Mouse (Mus musculus): Measurements from ENCODE around the gene Cfc1. TPM values are rescaled to one million over a fixed set of nuclear protein-coding genes. Genes with fewer than 3 reads are reported as not detected.
"Not testable (repeated sequence)": the region's sequence is repeated elsewhere in the genome, so short reads cannot be mapped to it uniquely, and the experiment has no call there.

The Cfc1 gene
- polyA plus RNA-seq, 1 experiment, result 0.26 TPM

- Histone ChIP-seq H3K4me3 (replicated peaks; ENCODE audit: insufficient read depth, low read depth, low read length) (no peak overlapping the region), H3K27me3 (ENCODE audit: control insufficient read depth, insufficient read depth, low read length) (no peaks in the 10 kb centered on the region), H3K4me1 (ENCODE audit: control insufficient read depth, insufficient read depth, low read length) (peaks cover 22% of the 10 kb centered on the region), H3K27ac (ENCODE audit: insufficient read depth, low read length) (peak overlapping the region; percentile 83)
- 10% methylated on average over 3 of the region's 3 CpGs for WGBS
- DNase-seq, result peak; percentile 82 to 90
- TF ChIP-seq CTCF (IDR thresholded peaks at IDR 0.05; ENCODE audit: borderline replicate concordance, insufficient read depth, low read depth, low read length), result no peak
- no peak for TF ChIP-seq POLR2A (IDR thresholded peaks at IDR 0.05; ENCODE audit: borderline replicate concordance, insufficient read depth, low read length)
Measured at GRCm38 (mm10) chr1:34522850-34523244, 12.6 kb upstream of the Cfc1 start.

GRCm38 (mm10) chr1:34523647-34524046 is 11.8 kb upstream of the Cfc1 start:
- H3K27ac ChIP-seq (ENCODE audit: insufficient read depth, low read length), result peak overlapping the region; percentile 83; the same call in 1 of the 2 replicates
- no peak for TF ChIP-seq POLR2A (IDR thresholded peaks at IDR 0.05; ENCODE audit: borderline replicate concordance, insufficient read depth, low read length)
- WGBS, result 11% methylated on average over 3 of the region's 3 CpGs
- peak; percentile 45 to 52 for DNase-seq
- H3K27me3 ChIP-seq (ENCODE audit: control insufficient read depth, insufficient read depth, low read length), result no peaks in the 10 kb centered on the region
- H3K4me3 ChIP-seq (replicated peaks; ENCODE audit: insufficient read depth, low read depth, low read length), result no peak overlapping the region
- H3K4me1 ChIP-seq (ENCODE audit: control insufficient read depth, insufficient read depth, low read length), result peaks cover 22% of the 10 kb centered on the region

DNA sequence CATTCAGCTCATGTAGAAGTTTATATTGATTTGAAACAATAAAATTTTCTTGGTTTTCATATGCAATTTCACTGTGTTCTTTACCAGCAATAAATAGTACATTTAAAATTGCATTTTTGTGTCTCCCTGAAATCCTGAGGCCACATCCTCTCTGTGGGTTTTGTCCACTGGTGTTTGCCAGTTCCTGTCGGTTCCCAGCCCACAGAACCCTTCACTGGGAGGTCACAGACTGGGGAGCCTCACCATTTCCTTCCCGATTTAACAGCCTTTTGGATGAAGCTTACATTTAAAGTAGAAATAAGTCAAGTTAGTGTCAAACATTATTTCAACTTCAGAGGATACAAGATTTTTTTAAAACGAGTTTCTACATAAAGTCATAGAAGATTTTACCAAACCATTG is 874 bp upstream of the Cfc1 start:
- DNase-seq; H3K4me1 ChIP-seq (ENCODE audit: control insufficient read depth, insufficient read depth, low read length); H3K27me3 ChIP-seq (ENCODE audit: control insufficient read depth, insufficient read depth, low read length); H3K4me3 ChIP-seq (replicated peaks; ENCODE audit: insufficient read depth, low read depth, low read length); H3K27ac ChIP-seq (ENCODE audit: insufficient read depth, low read length): not testable (repeated sequence)
- WGBS, result 61% methylated on average over 3 of the region's 3 CpGs

DNA sequence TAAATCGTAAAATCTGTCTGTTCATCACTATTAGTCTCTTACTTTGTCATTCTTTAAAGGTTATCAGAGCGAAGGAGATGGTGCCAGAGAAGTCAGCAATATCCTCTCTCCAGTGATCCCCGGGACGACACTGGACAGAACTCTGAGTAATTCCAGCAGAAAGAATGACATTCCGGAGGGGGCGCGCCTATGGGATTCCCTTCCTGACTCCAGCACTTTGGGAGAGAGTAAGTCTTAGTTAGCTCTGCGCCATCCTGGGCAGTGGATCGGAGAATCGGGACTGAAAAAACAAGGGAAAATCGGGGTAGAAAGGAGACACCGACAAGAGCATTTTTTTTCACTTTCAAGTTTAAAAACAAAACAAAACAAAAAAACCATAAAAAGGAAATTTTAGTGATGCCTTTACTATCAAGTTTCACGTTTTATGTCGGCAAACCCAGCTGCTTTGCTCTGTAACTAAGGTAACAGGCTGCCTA is 881 bp downstream of the Cfc1 start:
- 35% methylated on average over 14 of the region's 14 CpGs for WGBS
- no peak for TF ChIP-seq POLR2A (IDR thresholded peaks at IDR 0.05; ENCODE audit: borderline replicate concordance, insufficient read depth, low read length)
- TF ChIP-seq CTCF (IDR thresholded peaks at IDR 0.05; ENCODE audit: borderline replicate concordance, insufficient read depth, low read depth, low read length), result no peak
- Histone ChIP-seq H3K4me3 (replicated peaks; ENCODE audit: insufficient read depth, low read depth, low read length) (no peak overlapping the region), H3K27me3 (ENCODE audit: control insufficient read depth, insufficient read depth, low read length) (no peaks in the 10 kb centered on the region), H3K27ac (ENCODE audit: insufficient read depth, low read length) (no peak overlapping the region), H3K4me1 (ENCODE audit: control insufficient read depth, insufficient read depth, low read length) (peaks cover 5% of the 10 kb centered on the region)
- DNase-seq, result no peak

DNA sequence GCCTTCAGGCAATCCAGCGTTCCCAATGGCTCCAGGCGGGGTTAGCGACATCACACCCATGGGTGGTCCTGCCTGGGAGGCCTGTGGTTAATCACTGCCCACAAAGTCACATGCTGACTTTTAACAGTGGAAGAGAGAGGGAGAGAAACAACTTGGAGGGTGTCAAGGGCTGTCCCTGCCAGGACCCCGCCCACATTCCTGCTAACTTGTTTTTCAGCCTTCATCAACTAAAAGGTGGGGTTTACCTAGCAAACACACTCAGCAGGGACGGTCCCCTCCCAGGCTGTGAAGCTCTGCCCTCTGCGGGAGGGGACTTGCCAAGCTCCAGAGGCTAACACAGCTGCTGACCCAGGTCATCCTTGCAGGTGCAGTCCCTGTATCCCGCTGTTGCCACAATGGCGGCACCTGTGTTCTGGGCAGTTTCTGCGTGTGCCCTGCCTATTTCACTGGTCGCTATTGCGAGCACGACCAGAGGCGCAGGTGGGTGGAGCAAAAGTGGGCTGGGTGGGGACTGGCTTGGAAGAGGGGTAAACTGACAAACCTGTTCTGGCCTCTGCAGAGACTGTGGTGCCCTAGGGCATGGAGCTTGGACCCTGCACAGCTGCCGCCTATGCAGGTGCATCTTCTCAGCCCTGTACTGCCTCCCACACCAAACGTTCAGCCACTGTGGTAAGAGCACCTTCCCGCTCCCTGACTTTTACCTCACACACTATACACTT is 1.5 kb downstream of the Cfc1 start:
- TF ChIP-seq POLR2A (IDR thresholded peaks at IDR 0.05; ENCODE audit: borderline replicate concordance, insufficient read depth, low read length) (no peak), CTCF (IDR thresholded peaks at IDR 0.05; ENCODE audit: borderline replicate concordance, insufficient read depth, low read depth, low read length) (no peak)
- no peaks in the 10 kb centered on the region for H3K27me3 ChIP-seq (ENCODE audit: control insufficient read depth, insufficient read depth, low read length)
- H3K4me1 ChIP-seq (ENCODE audit: control insufficient read depth, insufficient read depth, low read length), result peaks cover 5% of the 10 kb centered on the region
- H3K4me3 ChIP-seq (replicated peaks; ENCODE audit: insufficient read depth, low read depth, low read length), result peak overlapping the region; percentile 37
- H3K27ac ChIP-seq (ENCODE audit: insufficient read depth, low read length), result no peak overlapping the region
- WGBS, result 29% methylated on average over 16 of the region's 16 CpGs
- DNase-seq, result peak; percentile 10 to 29

GRCm38 (mm10) chr1:34547074-34547473 is 11.6 kb downstream of the Cfc1 start:
- Histone ChIP-seq H3K4me3 (replicated peaks; ENCODE audit: insufficient read depth, low read depth, low read length) (no peak overlapping the region), H3K27me3 (ENCODE audit: control insufficient read depth, insufficient read depth, low read length) (no peaks in the 10 kb centered on the region), H3K4me1 (ENCODE audit: control insufficient read depth, insufficient read depth, low read length) (no peaks in the 10 kb centered on the region), H3K27ac (ENCODE audit: insufficient read depth, low read length) (no peak overlapping the region)
- no peak for TF ChIP-seq POLR2A (IDR thresholded peaks at IDR 0.05; ENCODE audit: borderline replicate concordance, insufficient read depth, low read length)
- TF ChIP-seq CTCF (IDR thresholded peaks at IDR 0.05; ENCODE audit: borderline replicate concordance, insufficient read depth, low read depth, low read length), result no peak
- 86% methylated on average over 1 of the region's 1 CpGs for WGBS
- DNase-seq, result no peak

GRCm38 (mm10) chr1:34553690-34554089 is 18.2 kb downstream of the Cfc1 start:
- TF ChIP-seq POLR2A (IDR thresholded peaks at IDR 0.05; ENCODE audit: borderline replicate concordance, insufficient read depth, low read length) (no peak), CTCF (IDR thresholded peaks at IDR 0.05; ENCODE audit: borderline replicate concordance, insufficient read depth, low read depth, low read length) (no peak)
- no peak overlapping the region for H3K27ac ChIP-seq (ENCODE audit: insufficient read depth, low read length)
- no peaks in the 10 kb centered on the region for H3K4me1 ChIP-seq (ENCODE audit: control insufficient read depth, insufficient read depth, low read length)
- no peak for DNase-seq
- H3K27me3 ChIP-seq (ENCODE audit: control insufficient read depth, insufficient read depth, low read length), result no peaks in the 10 kb centered on the region
- 89% methylated on average over 1 of the region's 1 CpGs for WGBS
- no peak overlapping the region for H3K4me3 ChIP-seq (replicated peaks; ENCODE audit: insufficient read depth, low read depth, low read length)

DNA sequence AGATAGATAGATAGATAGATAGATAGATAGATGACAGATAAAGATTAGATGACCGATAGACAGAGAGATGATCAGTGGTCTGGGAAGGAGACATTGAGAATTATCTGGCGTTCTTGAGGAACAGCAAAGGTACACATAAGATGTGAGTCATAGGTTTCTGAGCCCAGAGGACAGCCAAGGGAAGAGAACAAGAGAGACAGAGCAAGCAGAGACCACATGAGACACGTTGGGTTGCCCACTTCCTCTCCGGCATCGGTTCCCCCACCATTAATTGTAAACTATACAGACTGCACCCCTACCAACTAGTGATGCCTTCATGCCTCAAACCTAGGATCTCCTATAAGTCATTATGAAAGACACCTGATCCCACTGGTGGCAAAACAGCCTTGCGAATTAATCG is 18.8 kb downstream of the Cfc1 start:
- no peak for TF ChIP-seq CTCF (IDR thresholded peaks at IDR 0.05; ENCODE audit: borderline replicate concordance, insufficient read depth, low read depth, low read length)
- TF ChIP-seq POLR2A (IDR thresholded peaks at IDR 0.05; ENCODE audit: borderline replicate concordance, insufficient read depth, low read length), result no peak
- no peak overlapping the region for H3K4me3 ChIP-seq (replicated peaks; ENCODE audit: insufficient read depth, low read depth, low read length)
- DNase-seq, result no peak
- H3K27me3 ChIP-seq (ENCODE audit: control insufficient read depth, insufficient read depth, low read length), result no peaks in the 10 kb centered on the region
- no peak overlapping the region for H3K27ac ChIP-seq (ENCODE audit: insufficient read depth, low read length)
- H3K4me1 ChIP-seq (ENCODE audit: control insufficient read depth, insufficient read depth, low read length), result no peaks in the 10 kb centered on the region
- 94% methylated on average over 7 of the region's 7 CpGs for WGBS

Data from cerebellum, adult 2 months (tissue).